Mouse (Mus musculus) layer of hippocampus, adult 2 months (tissue): ENCODE data around the gene Olfr523. TPM values are rescaled to one million over a fixed set of nuclear protein-coding genes. Genes with fewer than 3 reads are reported as not detected.
"Not testable (repeated sequence)": the region's sequence is repeated elsewhere in the genome, so short reads cannot be mapped to it uniquely, and the experiment has no call there.

Experiments used
- DNase-seq, 2 experiments: peaks; one replicate each; pipeline ENCODE4 v3.0.0; 2022; ENCODE audit warnings: low spot score in 2 of 2
- H3K27ac ChIP-seq: fragments of 200-600 bp; 2 replicates; pipeline ENCODE4 v1.8.1; 2022
- H3K4me3 ChIP-seq: fragments of 200-600 bp; 2 replicates; pipeline ENCODE4 v1.8.1; 2022; ENCODE audit warnings: mild to moderate bottlenecking
- CTCF ChIP-seq: fragments of 200-600 bp; conservative IDR thresholded peaks from 2 replicates; pipeline ENCODE4 v1.8.1; 2022; ENCODE audit warnings: antibody characterized with exemption, mild to moderate bottlenecking, moderate library complexity
- long read RNA-seq, 2 experiments: library from polyadenylated mRNA; stranded (forward); transcript quantifications; one replicate each; pipeline ENCODE4 v2.0.0; 2021; ENCODE audit warnings: borderline mapping rate in 2 of 2
- total RNA-seq, 2 experiments: library from RNA; stranded (reverse); gene quantifications; 2 replicates each; pipeline ENCODE4 v1.2.3; 2021

Olfr523 gene
- total RNA-seq: under 1 TPM; 0.10 to 0.20 TPM
- long read RNA-seq, experiment 1: 0 reads
- long read RNA-seq, experiment 2: 0 reads

- Histone ChIP-seq H3K27ac (no peak within 1 kb of the TSS), H3K4me3 (no peak within 1 kb of the TSS)
- TF ChIP-seq CTCF: no peak
- no peak for DNase-seq
Measured at GRCm38 (mm10) chr7:140172936-140173335, at the start of gene Olfr523. Gene Olfr523, plus strand, starts transcription at chr7:140173217.

GRCm38 (mm10) chr7:140124382-140124781 is 48.6 kb upstream of the Olfr523 start:
- H3K4me3 ChIP-seq: no peak overlapping the region
- no peak for DNase-seq
- no peak overlapping the region for H3K27ac ChIP-seq
- no peak for TF ChIP-seq CTCF

- Histone ChIP-seq H3K27ac (peak overlapping the region; percentile 87), H3K4me3 (peak overlapping the region; percentile 61)
- TF ChIP-seq CTCF: no peak
- peak; percentile 87 to 91 for DNase-seq
Measured at GRCm38 (mm10) chr7:140125278-140126021, 47.6 kb upstream of the Olfr523 start.

DNA sequence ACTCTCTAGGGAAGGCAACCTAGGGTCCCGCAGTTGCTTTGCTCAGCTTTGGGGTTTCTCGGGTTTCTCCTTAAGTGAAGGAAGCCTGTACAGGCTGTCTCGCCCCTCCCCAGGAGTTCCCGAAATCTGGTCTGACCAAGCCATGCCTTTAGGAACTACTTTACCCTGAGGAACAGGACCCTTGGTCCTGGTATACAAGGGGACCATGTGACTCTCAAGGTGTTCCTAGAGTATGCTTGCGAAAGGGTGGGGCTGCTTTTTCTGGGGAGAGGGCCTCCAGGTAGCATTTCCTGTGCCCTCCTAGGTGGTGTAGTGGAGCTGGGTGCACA is 47.0 kb upstream of the Olfr523 start:
- TF ChIP-seq CTCF: no peak
- no peak for DNase-seq
- H3K27ac ChIP-seq: peak overlapping the region; percentile 87

DNA sequence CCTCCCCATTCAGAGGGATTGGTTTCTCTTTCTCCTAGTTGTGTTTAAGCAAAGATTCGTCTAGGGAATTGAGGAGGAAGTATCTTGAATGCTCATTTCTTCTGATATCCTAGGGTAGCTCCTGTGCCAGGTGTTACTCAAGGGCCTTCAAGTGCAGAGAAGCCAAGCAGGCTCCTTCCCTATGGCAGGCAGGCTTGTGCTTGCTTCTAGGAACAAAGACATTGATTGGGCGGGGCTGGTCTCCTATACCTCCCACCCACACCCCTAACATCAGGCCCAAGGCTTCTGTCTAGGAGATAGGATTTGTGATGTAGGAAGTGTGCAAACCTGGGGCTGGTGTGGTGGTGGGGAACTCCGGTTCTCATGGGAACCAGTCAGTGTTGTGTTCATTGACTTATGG is 46.1 kb upstream of the Olfr523 start:
- Histone ChIP-seq H3K27ac (no peak overlapping the region), H3K4me3 (no peak overlapping the region)
- DNase-seq: no peak
- no peak for TF ChIP-seq CTCF

More for the DNA sequence above, 47.0 kb upstream of the Olfr523 start:
- H3K4me3 ChIP-seq: peak overlapping the region; percentile 61

GRCm38 (mm10) chr7:140127911-140128310 is 45.1 kb upstream of the Olfr523 start:
- Histone ChIP-seq H3K27ac (no peak overlapping the region), H3K4me3 (no peak overlapping the region)
- no peak for DNase-seq
- TF ChIP-seq CTCF: no peak

GRCm38 (mm10) chr7:140132184-140132583 is 40.8 kb upstream of the Olfr523 start:
- H3K4me3 ChIP-seq, DNase-seq, H3K27ac ChIP-seq: not testable (repeated sequence)

DNA sequence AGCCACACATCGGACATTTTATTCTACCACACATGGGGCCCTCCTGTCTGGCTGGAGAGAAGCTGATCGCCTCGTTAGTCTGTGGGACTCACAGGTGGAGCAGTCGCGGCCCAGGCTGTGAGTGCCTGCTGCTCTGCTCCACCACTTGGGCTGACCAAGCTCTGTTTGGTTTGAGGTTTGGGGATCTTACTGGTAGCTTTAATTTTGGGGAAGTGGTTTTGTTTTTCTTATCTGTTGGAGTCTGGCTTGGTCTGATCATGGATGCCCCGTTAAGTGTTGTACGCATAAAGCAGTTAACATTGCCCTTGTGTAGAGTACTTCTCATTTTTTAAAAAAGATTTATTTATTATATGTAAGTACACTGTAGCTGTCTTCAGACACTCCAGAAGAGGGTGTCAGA is 39.0 kb upstream of the Olfr523 start:
- H3K4me3 ChIP-seq, H3K27ac ChIP-seq, DNase-seq: not testable (repeated sequence)

DNA sequence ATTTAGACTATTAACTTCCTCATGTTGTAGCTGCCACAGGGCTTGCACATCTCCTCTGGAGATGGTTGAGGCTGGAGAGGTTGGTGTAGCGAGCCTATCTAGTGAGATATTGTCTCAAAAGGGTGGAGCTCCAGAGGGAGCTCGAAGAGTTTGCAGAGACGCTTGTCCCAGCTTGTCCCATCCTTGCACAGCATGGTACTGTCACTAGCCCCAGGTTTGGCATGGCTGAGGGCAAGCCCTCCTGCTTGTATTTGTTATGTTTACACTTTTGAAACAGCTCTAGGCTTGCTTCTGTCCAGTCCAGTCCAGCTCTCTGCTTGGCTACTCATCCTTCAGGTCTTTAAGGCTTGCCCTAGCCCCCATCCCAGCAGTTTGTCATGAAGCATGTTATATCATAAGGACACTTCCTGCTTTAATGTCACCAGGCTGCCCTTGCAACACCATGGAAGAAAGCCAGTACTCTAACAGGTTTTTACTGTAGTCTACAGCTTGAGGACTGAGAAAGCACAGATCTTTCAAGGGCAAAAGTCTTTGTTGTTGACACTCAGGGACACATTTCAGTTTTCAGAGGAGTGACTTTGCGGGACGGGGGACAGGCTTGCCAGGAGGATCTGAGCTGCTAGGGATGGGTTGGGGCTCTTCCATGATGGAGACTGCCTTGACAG is 37.8 kb upstream of the Olfr523 start:
- no peak for DNase-seq
- Histone ChIP-seq H3K27ac (no peak overlapping the region), H3K4me3 (no peak overlapping the region)
- no peak for TF ChIP-seq CTCF

DNA sequence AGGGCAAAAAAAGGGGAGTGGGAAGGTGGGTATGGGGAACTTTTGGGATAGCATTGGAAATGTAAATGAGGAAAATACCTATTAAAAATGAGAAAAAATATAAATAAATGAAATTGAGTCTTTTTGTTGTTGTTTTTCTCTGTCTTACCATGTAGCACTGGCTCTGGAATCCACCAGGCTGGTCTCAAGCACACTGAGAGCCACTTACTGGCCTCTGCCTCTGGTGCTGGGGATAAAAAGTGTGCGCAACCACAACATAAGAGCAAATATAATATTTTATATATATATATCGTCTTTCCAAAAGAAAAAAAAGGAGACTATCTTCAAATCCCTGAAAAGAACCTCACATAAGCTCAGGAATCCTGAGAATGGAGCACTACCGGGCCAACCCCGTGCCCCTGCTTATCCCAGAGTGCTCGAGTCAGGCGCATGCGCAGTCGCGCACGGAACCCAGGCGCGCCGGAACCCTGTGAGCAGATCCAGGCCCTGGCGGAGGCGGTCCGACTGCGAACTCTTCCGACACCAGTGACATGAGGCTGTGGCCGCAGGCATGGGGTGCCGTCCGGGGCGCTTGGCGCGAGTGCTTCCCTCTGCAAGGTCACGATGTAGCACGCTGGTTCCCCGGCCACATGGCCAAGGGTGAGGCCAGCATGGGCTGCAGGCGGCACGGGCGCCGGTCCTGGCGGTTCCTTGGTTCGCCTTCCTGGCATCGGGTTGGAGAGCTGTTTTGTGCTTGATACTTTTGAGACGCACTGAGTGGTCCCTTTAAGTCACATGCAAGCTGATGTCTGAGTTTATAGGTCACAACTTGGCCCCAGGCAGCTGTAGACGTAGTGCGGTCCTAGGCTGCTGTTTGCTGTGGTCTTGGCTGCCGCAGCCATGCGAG is 35.6 kb upstream of the Olfr523 start, which contains the start of gene Mtg1:
Gene Mtg1 (plus strand): TSS at position 430 of the 886 bp plus-strand sequence.
- H3K4me3 ChIP-seq: peak within 1 kb of the TSS; percentile 91
- peak; percentile 93 to 96 for DNase-seq
- peak within 1 kb of the TSS; percentile 94 for H3K27ac ChIP-seq
- TF ChIP-seq CTCF: no peak; the same call in 1 of the 2 replicates

DNA sequence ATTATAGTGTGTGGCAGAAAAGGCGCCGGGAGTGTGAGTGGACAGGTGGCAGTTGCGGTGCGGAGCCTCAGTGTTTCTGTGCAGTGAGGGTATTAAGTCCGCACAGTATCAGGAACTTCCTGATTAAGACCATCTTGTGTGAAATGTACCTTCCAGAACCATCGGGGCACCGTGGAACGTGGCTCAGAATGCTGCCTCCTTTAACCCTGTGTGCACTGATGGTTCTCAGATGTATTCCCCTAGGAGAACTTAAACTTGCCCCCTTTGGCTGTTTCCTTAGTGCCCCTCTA is 35.1 kb upstream of the Olfr523 start:
- peak overlapping the region; percentile 91 for H3K4me3 ChIP-seq
- DNase-seq: no peak
- peak overlapping the region; percentile 94 for H3K27ac ChIP-seq
- no peak for TF ChIP-seq CTCF

DNA sequence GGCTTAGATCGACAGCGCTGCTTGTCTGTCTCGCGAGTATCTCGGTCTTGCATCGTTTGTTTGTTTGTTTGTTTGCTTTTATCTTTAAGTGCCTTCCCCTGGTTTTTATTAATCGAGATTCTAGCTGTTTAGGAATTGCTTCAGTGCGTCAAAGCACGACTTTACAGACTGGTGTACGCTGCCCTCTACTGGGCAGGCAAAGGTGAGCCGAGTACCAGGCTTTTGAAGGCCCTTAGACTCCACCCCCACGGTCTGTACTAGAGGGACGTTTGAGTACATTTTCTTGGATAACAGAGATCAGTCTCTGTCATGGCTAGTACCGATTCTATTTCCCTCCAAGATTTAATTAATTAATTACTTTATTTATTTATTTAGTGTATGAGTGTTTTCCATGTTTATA is 31.7 kb upstream of the Olfr523 start:
- H3K27ac ChIP-seq: no peak overlapping the region
- DNase-seq: peak in 1 of 2 experiments; percentile 70
- TF ChIP-seq CTCF: peak; percentile 90
- H3K4me3 ChIP-seq: no peak overlapping the region; the same call in 1 of the 2 replicates

GRCm38 (mm10) chr7:140144550-140144949 is 28.5 kb upstream of the Olfr523 start:
- no peak overlapping the region for H3K27ac ChIP-seq
- no peak for DNase-seq
- H3K4me3 ChIP-seq: no peak overlapping the region
- TF ChIP-seq CTCF: peak; percentile 67
